Mouse (Mus musculus) heart, embryonic 16.5 days (tissue): ENCODE results near the gene Shld2. TPM values are rescaled to one million over a fixed set of nuclear protein-coding genes. Genes with fewer than 3 reads are reported as not detected.

ENCODE experiments used
- ATAC-seq: fragments of 200-750 bp; cut with Nextera tagmentation; replicated peaks from 2 replicates; pipeline ENCODE4 v1.8.0; 2017; ENCODE audit warnings: moderate number of reproducible peaks; ENCODE audit not compliant: insufficient read depth, low FRiP score; ENCODE audit errors: extremely low read depth
- H3K27ac ChIP-seq: fragments of 300-500 bp; sonication (generic); 2 replicates; pipeline ENCODE4 v1.5.1; 2014; ENCODE audit warnings: mild to moderate bottlenecking, low read length, control low read depth, moderate library complexity
- H3K27me3 ChIP-seq: fragments of 300-500 bp; sonication (generic); 2 replicates; pipeline ENCODE4 v1.6.1; 2014; ENCODE audit warnings: low read length, mixed read lengths; ENCODE audit not compliant: control insufficient read depth, insufficient read depth
- H3K36me3 ChIP-seq: fragments of 300-500 bp; sonication (generic); 2 replicates; pipeline ENCODE4 v1.6.1; 2014; ENCODE audit not compliant: control insufficient read depth, insufficient read depth
- H3K4me1 ChIP-seq: fragments of 300-500 bp; sonication (generic); 2 replicates; pipeline ENCODE4 v1.6.1; 2014; ENCODE audit warnings: low read length, mixed read lengths; ENCODE audit not compliant: control insufficient read depth, insufficient read depth
- H3K4me2 ChIP-seq: fragments of 300-500 bp; sonication (generic); 2 replicates; pipeline ENCODE4 v1.6.1; 2014; ENCODE audit warnings: low read depth, mild to moderate bottlenecking, control low read depth, low read length
- H3K4me3 ChIP-seq: fragments of 300-500 bp; sonication (generic); 2 replicates; pipeline ENCODE4 v1.5.1; 2014; ENCODE audit warnings: mild to moderate bottlenecking, control low read depth, low read length
- H3K9ac ChIP-seq: fragments of 300-500 bp; sonication (generic); 2 replicates; pipeline ENCODE4 v1.6.1; 2014; ENCODE audit warnings: low read length, control low read depth
- H3K9me3 ChIP-seq: fragments of 300-500 bp; sonication (generic); replicated peaks from 2 replicates; pipeline ENCODE4 v1.6.1; 2016; ENCODE audit warnings: low read length; ENCODE audit not compliant: control insufficient read depth
- WGBS: fragments of 180-500 bp; shearing (Covaris S2); extraction: QIAGEN DNeasy Blood & Tissue Kit; methylation state at CpG from one replicate; pipeline ENCODE4 v1.1.7; 2014; 5-methylcytosine and 5-hydroxymethylcytosine counted together
- polyA plus RNA-seq: library from polyadenylated mRNA; unstranded; fragments of >200 nt; fragmentation: Nextera tagmentation; extraction: Ambion mirVana; gene quantifications from 2 replicates; pipeline ENCODE4 v1.2.1, GENCODE M21; 2015

Gene Shld2
- polyA plus RNA-seq, 1 experiment from 2014 or later, result 8.9 TPM

DNA sequence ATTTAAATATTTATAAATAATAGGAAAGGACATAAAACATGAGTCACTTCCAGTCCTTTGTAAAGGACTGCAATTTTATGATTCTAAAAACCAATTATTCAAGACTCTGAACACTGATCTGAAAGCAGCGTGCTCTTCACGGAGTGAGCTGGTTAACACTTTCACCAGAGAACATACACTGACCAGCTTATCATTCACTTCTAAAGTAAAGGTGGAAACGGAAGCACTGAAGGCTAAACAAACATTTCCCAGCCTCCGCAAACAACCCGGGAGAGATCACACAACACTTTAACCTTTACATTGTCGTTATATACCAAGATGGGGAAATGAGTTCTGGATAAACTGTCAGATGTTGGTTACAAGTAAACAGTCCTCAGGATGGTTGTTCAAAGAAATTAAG, 69.6 kb downstream of the Shld2 start:
- WGBS, result 60% methylated on average over 6 of the region's 6 CpGs
- Histone ChIP-seq H3K9me3 (no peaks in the 10 kb centered on the region), H3K27ac (no peak overlapping the region), H3K4me3 (no peak overlapping the region), H3K4me1 (no peaks in the 10 kb centered on the region), H3K4me2 (no peak overlapping the region), H3K36me3 (0 out of 2 replicates have a peak, but pooled peaks cover 3% of the 10 kb centered on the region), H3K27me3 (no peaks in the 10 kb centered on the region), H3K9ac (no peak overlapping the region)
- ATAC-seq, result no peak

DNA sequence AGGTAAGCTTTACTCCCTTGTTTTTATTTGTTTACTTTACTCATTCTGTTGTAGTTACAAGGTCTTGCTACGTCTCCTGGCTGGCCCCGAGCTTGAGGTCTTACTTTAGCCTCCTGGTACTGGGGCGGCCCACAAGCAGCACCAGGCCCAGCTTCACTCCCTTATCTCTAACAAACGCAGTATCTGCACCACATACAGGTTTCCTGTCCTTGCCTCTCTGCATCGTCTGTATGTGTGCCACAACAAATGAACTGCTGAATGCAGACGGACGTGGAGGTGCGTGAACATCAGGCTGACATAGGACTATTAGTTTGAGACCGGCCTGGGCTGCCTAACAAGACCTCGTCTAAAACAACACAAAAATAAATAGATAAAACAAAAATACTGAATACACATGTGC, 70.0 kb downstream of the Shld2 start:
- Histone ChIP-seq H3K4me2 (no peak overlapping the region), H3K4me1 (no peaks in the 10 kb centered on the region), H3K27me3 (no peaks in the 10 kb centered on the region), H3K27ac (no peak overlapping the region), H3K9me3 (no peaks in the 10 kb centered on the region), H3K4me3 (no peak overlapping the region), H3K9ac (no peak overlapping the region), H3K36me3 (0 out of 2 replicates have a peak, but pooled peaks cover 3% of the 10 kb centered on the region)
- ATAC-seq, result no peak
- WGBS, result 57% methylated on average over 10 of the region's 10 CpGs

DNA sequence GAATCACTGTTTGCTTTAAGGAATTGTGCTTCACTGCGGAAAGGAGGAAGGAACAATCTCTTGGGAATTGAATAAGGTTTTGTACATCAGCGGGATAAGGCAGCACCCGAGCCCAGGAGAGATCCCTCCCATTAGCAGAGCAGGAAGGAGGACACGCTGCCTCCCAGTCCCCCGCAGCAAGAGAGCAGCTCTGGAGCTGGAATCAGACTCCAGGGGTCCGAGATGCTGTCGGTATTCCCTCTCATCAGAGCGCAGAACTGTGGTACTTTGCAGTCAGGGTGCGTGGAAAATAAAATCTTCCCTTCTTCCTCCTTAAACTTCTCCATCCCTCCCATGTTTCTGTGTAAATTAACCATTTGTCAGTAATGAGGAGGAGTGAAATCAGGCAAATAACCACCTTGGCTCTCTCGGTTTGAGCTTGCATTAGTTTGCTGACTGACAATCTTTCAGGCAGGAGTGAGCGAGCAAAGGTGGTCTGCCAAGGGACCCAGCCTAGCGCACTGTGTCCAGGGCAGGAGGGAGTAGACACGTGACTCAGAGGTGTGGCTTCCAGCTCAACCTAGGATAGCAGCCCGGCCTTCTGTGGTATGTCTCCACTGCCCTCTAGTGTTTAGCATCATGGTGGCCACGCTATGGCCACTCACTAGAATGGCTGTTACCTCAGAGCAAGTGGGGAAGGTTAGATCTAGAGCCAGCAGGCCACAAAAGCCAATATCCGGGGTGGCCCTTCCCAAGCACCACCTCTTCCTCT, 75.5 kb downstream of the Shld2 start:
- H3K27ac ChIP-seq, result no peak overlapping the region
- 0 out of 2 replicates have a peak, but pooled peaks cover 4% of the 10 kb centered on the region for H3K4me1 ChIP-seq
- 0 out of 2 replicates have a peak, but pooled peaks cover 2% of the 10 kb centered on the region for H3K9me3 ChIP-seq
- peaks cover 5% of the 10 kb centered on the region; the same call in 1 of the 2 replicates for H3K36me3 ChIP-seq
- H3K4me3 ChIP-seq, result peak overlapping the region; percentile 43
- peak; percentile 96 for ATAC-seq
- WGBS, result 5% methylated on average over 16 of the region's 16 CpGs
- H3K4me2 ChIP-seq, result peak overlapping the region; percentile 72
- peak overlapping the region; percentile 69 for H3K9ac ChIP-seq
- no peaks in the 10 kb centered on the region for H3K27me3 ChIP-seq

DNA sequence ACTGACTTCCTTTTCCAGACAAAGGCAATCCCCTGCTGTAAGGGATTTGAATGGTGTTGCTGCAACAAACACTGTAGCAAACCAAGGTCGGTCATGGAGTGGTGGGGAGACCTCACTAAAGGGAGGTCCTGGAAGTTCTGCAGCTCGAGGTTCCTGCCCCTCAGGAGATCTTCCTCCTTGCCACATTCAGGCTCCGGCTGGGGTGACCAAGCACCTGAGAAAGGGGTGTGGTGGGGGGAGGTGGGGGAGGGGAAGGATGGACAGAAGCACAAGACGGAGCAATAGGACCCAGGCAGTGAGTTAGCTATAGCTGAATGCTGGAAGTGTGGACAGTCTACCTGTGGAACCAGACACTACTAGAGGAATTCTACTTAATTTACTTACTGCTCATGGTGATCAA, 76.4 kb downstream of the Shld2 start:
- whole genome bisulfite sequencing, result 75% methylated on average over 4 of the region's 4 CpGs
- H3K36me3 ChIP-seq, result peaks cover 5% of the 10 kb centered on the region; the same call in 1 of the 2 replicates
- no peak overlapping the region for H3K4me2 ChIP-seq
- peaks cover 5% of the 10 kb centered on the region; the same call in 1 of the 2 replicates for H3K4me1 ChIP-seq
- no peak overlapping the region for H3K9ac ChIP-seq
- no peak overlapping the region for H3K4me3 ChIP-seq
- no peaks in the 10 kb centered on the region for H3K27me3 ChIP-seq
- no peak overlapping the region for H3K27ac ChIP-seq
- ATAC-seq, result no peak
- H3K9me3 ChIP-seq, result 0 out of 2 replicates have a peak, but pooled peaks cover 2% of the 10 kb centered on the region

DNA sequence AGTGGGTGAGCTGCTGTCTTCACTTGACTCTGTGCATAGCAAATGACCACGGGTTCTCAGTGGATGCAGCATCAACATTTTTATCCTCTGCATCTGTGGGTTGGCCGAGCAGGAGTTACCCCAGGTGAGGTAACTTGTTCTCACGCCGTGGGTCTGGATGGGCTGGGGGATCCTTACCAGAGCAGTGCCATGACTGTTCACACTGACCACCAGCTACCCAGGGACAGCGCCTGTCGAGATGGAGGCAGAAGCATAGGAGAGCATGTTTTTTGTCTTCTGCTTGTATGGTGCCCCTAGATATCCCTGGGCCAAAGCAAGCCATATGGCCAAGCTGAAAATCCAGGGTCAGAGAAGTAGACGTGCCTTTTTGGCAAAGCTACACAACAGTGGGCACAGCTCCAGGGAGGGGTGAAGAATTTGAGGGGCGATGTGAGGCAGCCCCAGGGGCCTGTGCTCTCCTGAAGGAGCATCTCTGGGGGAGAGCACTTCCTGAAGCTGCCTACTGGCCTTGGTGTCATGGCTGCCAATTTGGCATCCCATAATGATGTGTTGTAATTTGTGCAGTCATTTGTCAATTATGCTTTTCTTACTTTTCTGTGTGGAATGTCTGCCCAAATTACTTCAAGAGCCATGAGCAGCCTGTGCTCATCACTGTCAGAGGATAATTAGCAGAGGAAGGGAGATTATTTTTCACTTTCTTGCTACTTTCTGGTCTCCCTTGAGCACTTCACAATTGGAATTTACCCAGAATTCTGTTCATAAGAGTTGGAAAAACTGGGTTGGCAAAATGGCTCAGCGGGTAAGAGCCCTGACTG, 77.2 kb downstream of the Shld2 start:
- ATAC-seq, result no peak
- Histone ChIP-seq H3K4me3 (no peak overlapping the region), H3K36me3 (peaks cover 5% of the 10 kb centered on the region; the same call in 1 of the 2 replicates), H3K9me3 (0 out of 2 replicates have a peak, but pooled peaks cover 2% of the 10 kb centered on the region), H3K27ac (no peak overlapping the region), H3K9ac (no peak overlapping the region), H3K4me2 (no peak overlapping the region), H3K27me3 (no peaks in the 10 kb centered on the region), H3K4me1 (peaks cover 10% of the 10 kb centered on the region; the same call in 1 of the 2 replicates)
- 78% methylated on average over 9 of the region's 9 CpGs for WGBS

DNA sequence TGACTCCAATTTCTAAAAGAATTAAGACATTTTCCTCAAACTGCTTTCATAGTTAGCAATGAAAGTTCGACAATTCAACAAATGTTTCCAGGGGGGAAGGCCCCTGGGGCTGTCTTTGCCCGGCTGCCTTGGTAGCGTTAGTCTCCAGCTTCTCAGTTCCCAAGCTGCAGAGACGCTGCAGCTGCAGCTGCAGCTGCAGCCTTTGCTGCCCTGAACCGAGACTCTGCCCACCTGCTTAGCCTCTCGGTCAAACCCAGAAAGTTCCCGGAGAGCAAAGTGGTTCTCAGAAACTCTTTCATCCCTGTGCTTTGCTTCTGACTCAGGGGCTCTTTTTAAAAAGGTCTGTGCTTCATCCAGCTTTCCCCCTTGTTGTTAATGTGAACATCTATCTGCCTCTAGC, 78.0 kb downstream of the Shld2 start:
- H3K9ac ChIP-seq, result no peak overlapping the region
- peaks cover 3% of the 10 kb centered on the region; the same call in 1 of the 2 replicates for H3K36me3 ChIP-seq
- no peaks in the 10 kb centered on the region for H3K27me3 ChIP-seq
- H3K9me3 ChIP-seq, result 0 out of 2 replicates have a peak, but pooled peaks cover 2% of the 10 kb centered on the region
- 68% methylated on average over 7 of the region's 7 CpGs for WGBS
- no peak overlapping the region for H3K27ac ChIP-seq
- no peak overlapping the region for H3K4me2 ChIP-seq
- peaks cover 10% of the 10 kb centered on the region; the same call in 1 of the 2 replicates for H3K4me1 ChIP-seq
- no peak overlapping the region for H3K4me3 ChIP-seq
- no peak for ATAC-seq

DNA sequence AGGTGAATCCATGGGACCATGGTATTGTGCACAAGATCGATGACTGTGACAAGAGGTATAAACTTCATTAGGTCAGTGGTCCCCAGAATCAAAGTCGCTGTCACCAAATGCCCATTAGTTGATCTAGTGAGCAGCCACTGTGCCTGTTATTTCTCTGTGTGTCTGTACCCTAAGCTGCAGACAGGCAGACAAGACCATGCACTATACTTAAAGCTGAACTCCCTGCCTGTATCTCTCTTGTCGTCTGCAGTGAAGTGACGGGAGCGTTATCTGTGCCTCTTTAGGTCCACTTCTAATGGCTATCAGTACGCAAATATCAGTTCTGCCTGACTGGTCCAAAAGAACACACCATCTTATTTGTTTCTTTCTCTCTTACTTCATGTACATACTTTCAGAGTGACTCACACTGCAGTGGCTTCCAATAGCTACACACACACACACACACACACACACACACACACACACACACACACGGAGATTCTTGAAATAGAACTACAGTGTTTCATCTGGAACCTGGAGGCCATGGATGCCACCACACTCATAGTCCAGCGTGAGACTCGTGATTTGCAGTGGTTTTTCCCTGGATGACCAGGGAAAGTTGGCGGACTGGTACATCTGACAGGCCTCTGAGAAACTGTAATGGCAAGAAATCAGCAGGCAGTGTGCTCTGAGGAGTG, 81.3 kb downstream of the Shld2 start:
- H3K4me2 ChIP-seq, result no peak overlapping the region
- no peak overlapping the region for H3K4me3 ChIP-seq
- H3K4me1 ChIP-seq, result peaks cover 6% of the 10 kb centered on the region; the same call in 1 of the 2 replicates
- 0 out of 2 replicates have a peak, but pooled peaks cover 2% of the 10 kb centered on the region for H3K9me3 ChIP-seq
- peak; percentile 75 for ATAC-seq
- 35% methylated on average over 10 of the region's 10 CpGs for WGBS
- peaks cover 2% of the 10 kb centered on the region; the same call in 1 of the 2 replicates for H3K36me3 ChIP-seq
- H3K27ac ChIP-seq, result peak overlapping the region; percentile 41
- no peaks in the 10 kb centered on the region for H3K27me3 ChIP-seq
- no peak overlapping the region for H3K9ac ChIP-seq

DNA sequence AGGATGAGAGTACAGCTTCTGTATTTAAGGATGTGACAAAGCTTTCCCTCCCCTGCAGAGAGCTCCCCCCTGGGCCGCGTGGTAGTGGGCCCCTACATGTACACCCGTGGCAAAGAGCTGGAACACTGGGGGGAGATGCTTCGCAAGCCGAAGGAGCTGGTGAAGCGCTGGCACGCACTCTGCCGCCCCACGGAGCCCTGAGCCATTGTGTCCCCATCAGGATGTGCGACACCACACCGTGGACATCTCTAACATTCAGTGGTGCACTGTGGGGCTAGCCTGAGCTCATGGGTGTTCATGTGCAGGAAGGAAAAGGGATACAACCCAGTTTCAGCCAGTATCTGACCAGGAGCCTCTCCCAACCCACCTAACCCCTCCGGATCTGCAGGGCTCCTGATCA, 82.3 kb downstream of the Shld2 start:
- Histone ChIP-seq H3K9ac (no peak overlapping the region), H3K36me3 (peaks cover 2% of the 10 kb centered on the region; the same call in 1 of the 2 replicates), H3K4me2 (no peak overlapping the region), H3K4me1 (peaks cover 6% of the 10 kb centered on the region; the same call in 1 of the 2 replicates), H3K27me3 (no peaks in the 10 kb centered on the region), H3K27ac (no peak overlapping the region), H3K9me3 (0 out of 2 replicates have a peak, but pooled peaks cover 2% of the 10 kb centered on the region), H3K4me3 (no peak overlapping the region)
- 81% methylated on average over 12 of the region's 12 CpGs for WGBS
- no peak for ATAC-seq
